Mouse (Mus musculus): ENCODE results near the gene Olfr1325.
"Not testable (repeated sequence)": the region's sequence is repeated elsewhere in the genome, so short reads cannot be mapped to it uniquely, and the experiment has no call there.

The Olfr1325 gene

GRCm38 (mm10) chrX:74592379-74592778, at the start of gene Olfr1325:
Olfr1325 (plus strand) TSS chrX:74592679.
- no peak for DNase-seq (ENCODE audit: low spot score in 2 of 2)

- DNase-seq (ENCODE audit: low spot score in 2 of 2) = no peak
These were observed 17.7 kb upstream of the Olfr1325 start, which contains the start of gene Olfr1326-ps1 for GRCm38 (mm10) chrX:74574788-74575187. Olfr1326-ps1 (minus strand) TSS chrX:74574888.

DNA sequence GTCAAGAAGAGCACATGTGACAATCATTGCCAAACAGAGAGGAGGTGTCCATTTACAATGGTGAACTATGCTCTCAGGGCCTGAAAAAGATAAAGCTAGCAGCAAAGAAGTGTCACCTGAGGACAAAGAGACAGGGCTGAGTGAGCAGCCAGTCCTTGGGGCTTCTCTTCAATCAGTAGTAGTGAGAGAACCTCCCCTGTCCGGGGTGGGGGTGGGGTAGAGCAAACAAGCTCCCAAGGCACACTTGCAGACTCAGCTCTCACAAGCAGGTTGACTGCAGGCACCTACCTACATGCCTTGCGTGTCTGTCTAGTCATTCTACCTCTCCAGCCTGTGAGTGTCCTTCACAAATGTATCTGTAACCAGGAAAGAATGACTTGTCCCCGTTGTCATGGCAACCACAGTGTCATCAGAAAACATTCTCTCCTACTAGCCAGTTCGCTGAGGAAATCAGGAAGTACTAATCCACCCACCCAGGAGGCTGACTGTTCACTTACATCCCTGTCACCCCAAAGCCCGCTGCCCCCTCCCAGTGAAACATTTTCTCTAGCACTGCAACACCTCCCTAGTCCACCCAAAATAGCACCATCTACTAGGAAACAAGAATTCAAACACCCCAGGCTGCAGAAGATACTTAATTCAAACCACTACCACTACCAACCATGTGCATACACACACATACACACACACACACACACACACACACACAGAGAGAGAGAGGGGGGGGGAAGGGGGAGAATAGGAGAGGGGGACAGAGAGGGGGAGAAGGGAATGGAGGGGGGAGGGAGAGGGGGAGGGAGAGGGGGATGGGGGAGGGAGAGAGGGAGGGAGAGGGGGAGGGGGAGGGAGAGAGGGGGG, 53.2 kb downstream of the Olfr1325 start, which contains the start of gene Gm5640:
Gene Gm5640, minus strand, starts transcription at position 170 of the 858 bp plus-strand sequence.
- DNase-seq (ENCODE audit: low spot score in 2 of 2) = peak in 1 of 2 experiments; percentile 57

GRCm38 (mm10) chrX:74646393-74646792, 53.9 kb downstream of the Olfr1325 start:
- DNase-seq (ENCODE audit: low spot score in 2 of 2) = not testable (repeated sequence)
